Mouse (Mus musculus) c-Kit-positive CD71-positive TER-119-positive erythroid progenitor cells, embryonic 14.5 days (primary cell): ENCODE results near the gene Golt1b.

Experiments
- DNase-seq: peaks from one replicate; pipeline ENCODE4 v3.0.0-alpha.2; 2013; ENCODE audit warnings: low spot score

The Golt1b gene

GRCm38 (mm10) chr6:142384521-142384920, 2.5 kb upstream of the Golt1b start:
- DNase-seq: no peak

- DNase-seq: peak; percentile 53
These were observed 573 bp upstream of the Golt1b start for GRCm38 (mm10) chr6:142386285-142387010.

DNA sequence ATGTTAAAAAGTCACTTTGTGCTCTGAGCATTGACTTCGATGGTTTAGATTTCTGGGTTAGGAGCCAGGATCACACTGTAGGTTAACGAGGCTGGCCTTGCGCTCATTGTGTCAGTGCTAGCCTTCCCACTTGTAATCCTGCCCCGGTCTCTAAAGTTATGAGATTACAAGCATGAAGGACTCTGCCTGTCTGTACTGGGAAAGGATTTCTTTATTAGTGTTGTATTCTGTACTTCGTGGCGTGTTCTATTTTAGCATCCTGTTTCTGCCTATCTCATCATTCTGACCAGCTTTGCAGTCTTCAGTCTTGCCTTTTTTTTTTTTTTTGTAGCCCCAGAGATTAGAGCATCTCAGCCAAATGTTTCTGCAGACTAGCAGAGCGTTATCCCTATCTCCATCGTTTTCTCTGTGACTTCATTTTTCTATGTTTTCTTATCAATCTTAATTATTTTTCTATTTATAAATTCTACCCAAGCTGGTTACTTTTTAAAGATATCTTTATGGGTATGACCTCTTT, 792 bp downstream of the Golt1b start:
- peak; percentile 22 for DNase-seq

DNA sequence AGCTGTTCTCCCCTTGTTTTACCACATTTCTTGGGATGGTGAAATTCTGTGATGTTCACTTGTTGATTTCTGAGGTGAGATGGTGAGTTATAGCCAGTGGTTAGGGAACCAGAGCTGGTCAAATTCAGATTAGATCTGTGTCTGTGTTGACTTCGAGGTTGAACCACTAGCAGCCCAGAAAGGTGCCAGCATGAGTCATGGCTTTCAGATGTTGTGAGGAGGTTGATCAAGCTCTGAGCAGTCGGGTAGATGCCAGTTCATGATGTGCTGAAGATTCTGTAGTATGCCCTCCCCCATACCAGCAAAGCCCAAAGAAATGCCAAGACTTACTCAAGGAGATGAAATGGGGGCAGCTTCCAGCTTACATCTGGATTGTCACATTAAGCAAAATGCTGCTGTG, 2.1 kb downstream of the Golt1b start:
- no peak for DNase-seq

DNA sequence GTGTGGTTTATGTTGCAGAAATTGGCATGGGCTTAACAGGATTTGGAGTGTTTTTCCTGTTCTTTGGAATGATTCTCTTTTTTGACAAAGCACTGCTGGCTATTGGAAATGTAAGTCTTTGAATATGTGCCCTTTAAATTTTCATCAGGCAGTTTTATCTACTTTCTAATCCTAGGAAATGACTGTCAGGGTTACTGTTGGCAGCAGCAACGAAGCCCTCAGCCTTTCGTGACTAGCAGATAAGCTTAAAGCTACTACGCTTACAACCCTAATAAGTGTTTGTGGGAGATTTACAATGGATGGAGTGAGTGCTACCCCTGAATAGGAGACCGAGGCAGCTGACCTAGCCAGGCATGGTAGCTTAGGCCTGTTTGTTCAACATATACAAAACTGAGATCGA, 5.3 kb downstream of the Golt1b start:
- DNase-seq: no peak

DNA sequence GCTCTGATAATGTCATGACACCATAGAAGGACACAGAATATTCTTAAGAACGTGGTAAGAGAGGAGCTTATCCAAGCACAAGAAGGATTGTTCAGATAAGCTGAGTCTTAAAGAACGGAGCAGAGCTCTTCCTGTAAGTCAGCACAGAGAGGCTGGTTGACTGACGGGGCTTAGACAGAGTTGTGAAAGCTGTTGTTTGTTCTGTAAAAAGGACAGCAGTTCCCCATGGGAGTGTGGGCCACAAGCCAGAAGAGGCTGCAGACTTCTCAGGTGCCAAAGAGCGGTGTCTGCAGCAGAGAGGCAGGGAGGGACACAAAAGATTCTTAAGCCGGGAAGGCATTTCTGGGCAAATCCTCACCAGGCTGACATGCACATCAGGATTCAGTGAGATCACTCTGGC, 7.6 kb downstream of the Golt1b start:
- DNase-seq: no peak

DNA sequence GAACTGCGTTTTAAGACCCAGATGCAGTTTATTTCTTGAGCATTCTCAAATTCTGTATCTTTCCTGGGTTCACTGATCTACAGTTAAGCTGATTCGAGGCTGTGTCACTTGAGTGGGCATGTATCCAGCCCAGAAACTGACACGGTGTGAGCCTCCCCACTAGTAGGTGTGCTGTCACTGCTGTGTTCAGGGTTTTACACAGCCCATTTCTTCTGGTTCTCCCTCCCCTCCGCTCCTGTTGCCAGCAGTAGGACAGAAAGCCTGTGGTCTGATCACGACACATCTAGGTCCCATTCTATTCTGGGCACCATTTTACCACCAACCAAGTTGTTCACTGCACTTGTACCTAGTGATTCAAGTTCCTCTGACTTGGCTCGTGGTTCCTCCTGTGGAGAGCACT, 8.7 kb downstream of the Golt1b start:
- DNase-seq: no peak

GRCm38 (mm10) chr6:142411140-142411539, 24.1 kb downstream of the Golt1b start:
- DNase-seq: no peak

- DNase-seq: no peak
These were observed 26.0 kb downstream of the Golt1b start, which contains the start of gene Spx for GRCm38 (mm10) chr6:142412906-142413491. TSS of gene Spx (plus strand) at chr6:142413441.

DNA sequence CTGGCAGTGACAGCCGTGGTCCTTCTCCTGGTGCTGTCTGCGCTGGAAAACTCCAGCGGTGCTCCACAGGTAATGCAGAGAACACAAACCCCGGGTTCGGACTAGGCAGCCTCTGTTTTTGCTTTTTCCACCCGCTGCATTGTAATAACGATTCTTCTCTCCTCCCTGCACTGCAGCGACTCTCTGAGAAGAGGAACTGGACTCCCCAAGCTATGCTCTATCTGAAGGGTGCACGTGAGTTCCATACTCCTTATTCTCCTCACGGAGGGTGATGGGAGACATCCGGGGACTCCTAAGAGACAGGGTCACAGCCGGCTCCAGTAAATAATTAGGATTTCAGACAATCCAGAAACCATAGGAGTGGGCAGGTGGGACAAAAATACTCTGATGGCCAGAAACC, 26.8 kb downstream of the Golt1b start:
- no peak for DNase-seq

DNA sequence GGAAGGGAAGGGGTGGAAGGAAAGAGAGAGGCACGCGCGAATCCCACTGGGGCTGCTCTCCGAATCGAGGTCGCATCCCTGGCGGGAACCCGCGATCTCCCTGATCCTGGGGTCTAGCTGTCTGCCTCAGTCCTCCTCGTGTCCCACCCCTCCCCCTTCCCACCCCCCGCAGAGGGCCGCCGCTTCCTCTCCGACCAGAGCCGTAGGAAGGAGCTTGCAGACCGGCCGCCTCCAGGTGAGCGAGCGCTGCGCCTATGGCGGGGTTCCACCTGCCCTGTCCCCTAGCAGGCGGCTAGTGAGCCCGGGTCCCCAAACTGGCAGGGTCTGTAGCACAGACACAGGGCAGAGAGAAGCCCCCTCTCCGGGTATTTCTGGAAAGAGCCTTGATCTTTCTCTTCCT, 27.6 kb downstream of the Golt1b start:
- DNase-seq: no peak

DNA sequence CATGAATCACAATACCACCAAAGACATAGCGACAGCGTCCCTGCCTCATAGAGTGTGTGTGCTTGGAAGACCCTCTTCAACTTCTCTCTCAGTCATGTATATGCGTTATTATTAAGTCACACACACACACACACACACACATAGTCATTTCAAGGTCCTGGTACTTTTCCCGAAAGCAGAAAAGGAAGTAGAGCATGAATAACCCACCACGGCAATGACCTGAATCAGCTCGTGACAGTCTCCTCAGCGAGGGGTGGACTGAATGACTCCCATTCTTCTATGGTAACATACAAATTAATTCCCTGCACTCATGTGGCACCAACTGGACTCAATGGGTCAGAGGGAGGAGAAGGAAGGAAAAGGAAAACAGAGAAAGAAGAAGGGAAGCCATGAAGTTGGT, 38.0 kb downstream of the Golt1b start:
- no peak for DNase-seq

DNA sequence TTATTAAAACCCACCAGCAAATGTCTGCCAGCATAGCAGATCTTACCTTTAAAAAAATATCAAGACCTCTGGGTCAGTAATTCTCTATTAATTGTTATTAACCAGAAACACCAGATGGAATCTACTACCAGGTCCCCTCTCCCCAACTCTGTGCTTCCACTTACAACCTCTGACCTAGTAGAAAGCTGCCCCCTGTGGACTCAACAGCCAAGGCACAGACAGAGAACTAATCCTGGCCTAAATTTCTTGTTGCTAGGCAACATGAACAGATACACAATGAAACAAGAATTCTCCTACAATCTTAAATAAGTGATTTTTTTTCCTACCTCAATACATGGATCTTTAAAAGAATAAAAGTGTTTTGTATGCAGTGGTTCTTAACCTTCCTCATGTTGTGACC, 42.1 kb downstream of the Golt1b start:
- DNase-seq: no peak

DNA sequence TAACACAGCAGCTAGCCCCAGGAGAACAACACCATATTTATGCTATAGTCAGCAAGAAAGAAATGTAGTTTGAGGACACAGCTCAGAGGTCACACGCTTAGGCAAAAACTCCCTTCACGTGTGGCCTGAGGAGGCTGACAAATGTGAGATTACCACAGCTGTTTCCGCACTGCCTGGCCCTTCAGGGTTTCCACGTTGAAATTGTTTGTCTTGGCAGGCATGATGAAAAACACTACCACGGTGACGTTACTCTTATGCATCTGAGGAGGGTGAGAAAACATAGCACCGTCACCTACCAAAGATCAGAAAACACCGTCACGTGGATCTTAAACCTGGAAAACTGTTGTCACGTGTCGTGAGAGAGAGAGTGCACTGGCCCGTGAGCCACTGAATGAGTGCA, 64.4 kb downstream of the Golt1b start:
- no peak for DNase-seq

DNA sequence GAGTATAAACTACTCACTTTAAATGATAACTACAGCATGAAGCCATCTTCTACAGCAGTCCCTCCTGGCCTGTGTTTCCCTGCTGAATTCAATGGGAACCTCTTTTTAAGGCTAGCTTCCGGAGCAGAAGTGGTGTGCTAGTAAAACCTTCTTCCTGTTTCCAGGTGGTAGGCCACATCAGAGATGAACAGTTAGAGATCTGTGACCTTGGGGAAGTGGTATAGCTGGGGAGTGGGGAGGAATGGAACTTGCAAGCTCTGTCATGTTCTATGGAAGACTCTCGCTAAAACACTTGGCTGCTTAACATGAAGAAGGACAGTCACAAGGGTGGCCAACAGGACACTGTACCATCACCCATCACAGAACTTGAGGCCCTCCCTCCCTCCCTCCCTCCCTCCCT, 66.3 kb downstream of the Golt1b start:
- no peak for DNase-seq
